Mouse (Mus musculus): ENCODE data around the gene E2f2.

DNA sequence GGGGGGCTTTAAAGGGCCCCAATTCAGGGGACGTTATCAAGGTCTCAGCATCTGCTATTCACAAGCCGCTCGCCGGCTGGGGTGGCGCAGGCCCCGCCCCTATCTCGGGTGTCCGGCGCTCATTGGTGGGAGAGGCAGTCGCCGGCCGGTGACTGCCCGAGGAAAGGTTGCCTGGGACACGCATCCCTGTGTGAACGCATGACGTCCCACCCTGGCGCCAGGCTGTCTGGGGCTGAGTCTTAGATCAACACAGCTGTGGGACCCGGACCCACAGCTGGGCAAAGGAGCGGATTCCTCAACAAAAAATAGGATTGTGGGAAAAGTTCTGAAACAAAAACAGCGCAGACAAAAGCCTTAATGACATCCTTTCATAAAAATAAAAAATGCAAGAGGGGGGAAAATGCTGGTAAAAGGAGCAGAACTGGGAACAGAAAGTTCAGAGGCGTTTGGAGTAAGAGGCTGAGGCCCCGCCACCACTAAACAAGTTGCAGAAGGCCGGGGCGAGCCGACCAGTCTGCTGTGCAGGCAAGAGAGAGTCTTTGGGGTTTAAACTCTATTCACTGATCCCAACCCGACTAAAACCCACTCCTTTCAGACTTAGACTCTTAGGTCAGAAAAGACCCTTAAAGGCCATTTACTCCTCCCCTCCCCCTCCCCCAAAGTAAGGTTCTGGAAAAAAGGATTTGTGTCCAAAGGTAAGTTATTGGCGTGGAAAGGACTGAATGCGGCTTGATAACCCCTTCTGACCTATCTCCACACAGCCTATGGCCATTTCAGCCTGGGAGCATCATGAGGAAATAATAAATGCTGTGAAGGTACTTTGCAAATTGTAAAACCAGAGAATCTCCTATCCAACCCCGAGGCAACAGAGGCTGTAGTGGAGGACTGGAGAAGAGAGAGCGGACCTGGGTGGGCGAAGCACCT is 31.6 kb upstream of the E2f2 start:
- TF ChIP-seq CTCF (IDR thresholded peaks at IDR 0.05; ENCODE audit: low read depth) (peak; percentile 28), EP300 (optimal IDR thresholded peaks at IDR 0.05) (peak; percentile 90)
